Mouse (Mus musculus): ENCODE measurements around the gene Tspyl2. TPM values are rescaled to one million over a fixed set of nuclear protein-coding genes. Genes with fewer than 3 reads are reported as not detected.
"Not testable (repeated sequence)": the region's sequence is repeated elsewhere in the genome, so short reads cannot be mapped to it uniquely, and the experiment has no call there.

The Tspyl2 gene
- polyA plus RNA-seq (2012; ENCODE audit: insufficient read depth, insufficient read length, missing spikeins) = 7.0 and 7.7 TPM in 2 replicates

GRCm38 (mm10) chrX:152342358-152342901 lies at the start of gene Tspyl2:
Gene Tspyl2, minus strand, starts transcription at chrX:152342425.
- Histone ChIP-seq H3K4me1 (ENCODE audit: control insufficient read depth, insufficient read depth, insufficient read length, low read length) (peaks cover 2% of the 10 kb centered on the region; the same call in 1 of the 2 replicates), H3K4me3 (ENCODE audit: insufficient read depth, low read depth, low read length) (peak within 1 kb of the TSS; percentile 62), H3K27ac (replicated peaks; ENCODE audit: low read depth, low read length) (peak within 1 kb of the TSS; percentile 59)

DNA sequence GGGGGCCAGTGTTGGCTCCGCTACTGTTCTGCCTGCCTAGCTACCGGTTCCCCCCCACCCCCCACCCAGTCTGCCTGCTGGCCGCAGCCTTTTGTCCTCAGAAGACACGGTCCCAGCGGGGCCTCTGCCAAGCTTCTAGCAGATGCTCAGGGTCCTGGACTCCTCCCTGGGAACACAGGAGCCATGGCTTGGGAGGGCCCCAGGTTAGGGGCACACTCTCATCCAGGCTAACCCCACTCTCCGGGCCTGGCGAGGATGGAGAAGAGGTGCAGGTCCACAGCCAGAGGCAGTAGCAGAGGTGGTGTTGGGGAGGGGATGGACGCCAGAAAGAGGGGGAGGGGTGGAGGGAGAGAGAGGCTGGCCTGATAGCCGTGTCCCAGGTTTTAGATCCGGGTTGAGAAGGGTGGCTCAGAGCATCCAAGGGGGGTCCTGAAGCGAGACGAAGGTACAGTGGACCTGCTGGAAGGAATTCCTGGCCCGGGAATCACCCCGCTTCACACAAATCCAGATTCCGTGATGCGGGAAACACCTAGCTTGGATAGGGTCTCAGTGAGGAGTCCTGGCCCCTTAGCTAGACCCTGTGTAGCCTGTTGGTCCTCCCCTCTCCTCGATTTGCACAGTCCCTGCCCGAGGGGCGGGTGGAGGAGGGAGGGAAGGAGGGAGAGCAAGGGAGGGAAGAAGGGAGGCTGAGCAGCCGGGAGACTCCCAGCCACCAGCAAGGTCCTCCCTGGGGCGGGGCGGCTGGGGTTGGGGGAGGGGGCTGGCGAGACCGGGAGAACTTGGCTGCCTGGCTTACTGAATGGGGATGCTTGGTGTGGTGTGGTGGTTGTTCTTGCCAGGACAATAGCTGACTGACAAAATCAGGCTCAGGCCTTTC lies 26.4 kb upstream of the Tspyl2 start, which contains the start of gene Gpr173:
Gene Gpr173, minus strand, starts transcription at position 308 of the 877 bp plus-strand sequence.
- no peak within 1 kb of the TSS for H3K27ac ChIP-seq (replicated peaks; ENCODE audit: low read depth, low read length)
- no peaks in the 10 kb centered on the region for H3K4me1 ChIP-seq (ENCODE audit: control insufficient read depth, insufficient read depth, insufficient read length, low read length)
- H3K4me3 ChIP-seq (ENCODE audit: insufficient read depth, low read depth, low read length) = peak within 1 kb of the TSS; percentile 46

DNA sequence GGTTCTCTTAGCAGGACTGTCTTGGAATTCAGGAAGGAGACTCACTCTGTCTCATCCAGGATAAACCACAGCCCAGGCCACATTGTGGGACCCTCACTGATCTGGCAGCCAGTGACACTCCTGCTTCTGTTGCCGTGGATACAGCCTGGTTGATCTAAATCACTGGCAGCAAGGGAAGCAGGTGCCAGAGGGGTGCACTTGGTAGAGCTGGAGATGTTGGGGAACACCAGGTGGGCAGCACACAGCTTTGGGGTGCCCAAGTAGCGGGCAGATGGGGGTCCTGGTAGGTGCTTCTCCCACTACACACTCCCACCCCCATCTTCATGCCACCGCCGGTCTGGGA lies 25.8 kb upstream of the Tspyl2 start:
- H3K27ac ChIP-seq (replicated peaks; ENCODE audit: low read depth, low read length) = no peak overlapping the region
- H3K4me1 ChIP-seq (ENCODE audit: control insufficient read depth, insufficient read depth, insufficient read length, low read length) = no peaks in the 10 kb centered on the region
- H3K4me3 ChIP-seq (ENCODE audit: insufficient read depth, low read depth, low read length) = peak overlapping the region; percentile 46; the same call in 1 of the 2 replicates

GRCm38 (mm10) chrX:152366418-152366817 lies 24.2 kb upstream of the Tspyl2 start:
- Histone ChIP-seq H3K4me3 (ENCODE audit: insufficient read depth, low read depth, low read length) (no peak overlapping the region), H3K27ac (replicated peaks; ENCODE audit: low read depth, low read length) (no peak overlapping the region), H3K4me1 (ENCODE audit: control insufficient read depth, insufficient read depth, insufficient read length, low read length) (no peaks in the 10 kb centered on the region)

DNA sequence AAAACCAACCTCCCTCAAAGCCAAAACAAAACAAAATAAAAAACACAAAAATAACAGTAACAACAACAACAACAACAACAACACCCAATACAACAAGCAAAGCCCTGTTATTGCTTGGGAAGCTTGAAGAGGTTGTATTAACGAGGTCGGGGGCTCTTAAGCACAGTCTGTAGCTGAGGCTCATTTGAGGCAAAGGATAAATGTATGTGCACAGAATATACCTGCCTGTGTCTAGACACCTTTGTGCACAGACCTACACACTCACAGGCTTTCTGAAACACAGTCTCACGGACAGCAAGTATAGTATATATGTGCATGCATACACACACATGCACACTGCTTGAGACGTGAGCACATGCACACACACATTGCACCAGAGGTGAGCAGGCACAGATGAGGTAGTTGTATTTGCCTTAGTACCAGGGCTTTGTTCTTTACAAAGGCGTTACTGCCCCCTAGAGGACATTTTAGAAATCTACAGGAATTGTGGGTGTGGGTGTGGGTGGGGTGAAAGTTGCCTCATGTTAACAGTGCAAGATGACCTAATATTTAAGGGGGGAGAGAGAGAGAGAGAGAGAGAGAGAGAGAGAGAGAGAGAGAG lies 10.4 kb upstream of the Tspyl2 start:
- Histone ChIP-seq H3K27ac (replicated peaks; ENCODE audit: low read depth, low read length) (no peak overlapping the region), H3K4me3 (ENCODE audit: insufficient read depth, low read depth, low read length) (no peak overlapping the region), H3K4me1 (ENCODE audit: control insufficient read depth, insufficient read depth, insufficient read length, low read length) (no peaks in the 10 kb centered on the region)

DNA sequence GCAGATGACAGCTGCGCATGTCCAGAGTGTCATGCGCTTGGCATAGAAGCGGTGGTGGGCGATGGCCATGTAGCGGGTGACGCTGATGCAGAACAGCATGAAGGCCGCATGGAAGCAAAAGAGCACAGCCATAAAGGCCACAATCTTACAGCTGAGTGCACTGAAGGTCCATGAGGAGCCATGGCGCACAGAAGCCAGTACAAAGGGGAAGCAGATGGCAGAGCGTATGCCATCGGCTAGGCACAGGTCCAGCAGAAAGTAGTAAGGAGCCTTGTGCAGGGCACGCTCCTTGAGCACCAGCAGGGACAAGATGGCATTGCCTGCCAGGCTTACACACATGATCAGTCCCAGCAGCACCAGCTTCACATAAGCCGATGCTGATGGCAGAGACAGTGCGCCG lies 4.8 kb upstream of the Tspyl2 start:
- no peak overlapping the region for H3K27ac ChIP-seq (replicated peaks; ENCODE audit: low read depth, low read length)
- peaks cover 2% of the 10 kb centered on the region; the same call in 1 of the 2 replicates for H3K4me1 ChIP-seq (ENCODE audit: control insufficient read depth, insufficient read depth, insufficient read length, low read length)
- H3K4me3 ChIP-seq (ENCODE audit: insufficient read depth, low read depth, low read length) = no peak overlapping the region

- no peak overlapping the region for H3K4me3 ChIP-seq (ENCODE audit: insufficient read depth, low read depth, low read length)
- no peak overlapping the region for H3K27ac ChIP-seq (replicated peaks; ENCODE audit: low read depth, low read length)
- H3K4me1 ChIP-seq (ENCODE audit: control insufficient read depth, insufficient read depth, insufficient read length, low read length) = peaks cover 2% of the 10 kb centered on the region; the same call in 1 of the 2 replicates
Observed at GRCm38 (mm10) chrX:152346587-152346986, 4.4 kb upstream of the Tspyl2 start.

DNA sequence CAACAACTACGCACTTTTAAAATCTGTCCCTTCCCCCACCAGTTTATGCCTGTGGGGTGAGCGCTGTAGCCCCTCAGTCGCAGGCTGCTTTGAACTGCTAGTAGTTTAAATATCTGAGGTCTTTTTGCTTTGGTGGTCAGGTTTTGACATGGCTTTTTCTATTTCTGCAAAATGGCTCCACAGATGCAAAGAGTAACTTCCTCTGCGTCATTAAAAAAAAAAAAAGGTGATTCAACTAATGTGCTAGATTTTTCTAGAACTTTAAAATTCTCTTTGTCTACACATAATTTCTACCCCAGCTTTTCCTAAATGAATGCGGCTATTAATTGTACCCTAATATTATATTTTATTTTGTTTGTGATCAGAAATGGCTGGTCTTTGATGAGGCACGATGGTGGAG lies 678 bp upstream of the Tspyl2 start:
- peak overlapping the region; percentile 62 for H3K4me3 ChIP-seq (ENCODE audit: insufficient read depth, low read depth, low read length)
- H3K27ac ChIP-seq (replicated peaks; ENCODE audit: low read depth, low read length) = peak overlapping the region; percentile 59
- H3K4me1 ChIP-seq (ENCODE audit: control insufficient read depth, insufficient read depth, insufficient read length, low read length) = peaks cover 2% of the 10 kb centered on the region; the same call in 1 of the 2 replicates

DNA sequence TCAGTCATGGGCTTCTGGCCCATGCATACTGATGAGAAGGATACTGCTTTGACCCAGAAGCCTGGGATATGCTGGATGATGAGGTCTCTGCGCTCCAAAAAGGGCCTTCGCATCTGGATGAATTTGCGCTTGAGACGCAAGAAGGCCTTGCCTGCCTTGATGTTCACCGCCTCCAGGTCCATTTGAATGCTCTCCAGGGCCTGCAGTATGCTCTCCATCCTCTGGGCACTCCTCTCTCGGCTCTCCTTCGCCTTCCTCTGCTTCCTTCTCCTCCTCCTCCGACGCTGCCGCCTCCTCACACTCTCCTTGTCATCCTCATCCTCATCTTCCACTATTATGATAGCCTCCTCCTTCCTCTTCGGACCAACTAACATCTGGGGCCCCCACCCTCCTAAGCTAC lies 729 bp downstream of the Tspyl2 start:
- Histone ChIP-seq H3K4me1 (ENCODE audit: control insufficient read depth, insufficient read depth, insufficient read length, low read length) (peaks cover 2% of the 10 kb centered on the region; the same call in 1 of the 2 replicates), H3K27ac (replicated peaks; ENCODE audit: low read depth, low read length) (0 out of 2 replicates have a peak overlapping the region, but pooled peaks have one; percentile 26), H3K4me3 (ENCODE audit: insufficient read depth, low read depth, low read length) (peak overlapping the region; percentile 62)

GRCm38 (mm10) chrX:152336546-152337332 lies 5.5 kb downstream of the Tspyl2 start:
- H3K4me3 ChIP-seq (ENCODE audit: insufficient read depth, low read depth, low read length) = peak overlapping the region; percentile 48
- no peaks in the 10 kb centered on the region for H3K4me1 ChIP-seq (ENCODE audit: control insufficient read depth, insufficient read depth, insufficient read length, low read length)
- H3K27ac ChIP-seq (replicated peaks; ENCODE audit: low read depth, low read length) = peak overlapping the region; percentile 72

DNA sequence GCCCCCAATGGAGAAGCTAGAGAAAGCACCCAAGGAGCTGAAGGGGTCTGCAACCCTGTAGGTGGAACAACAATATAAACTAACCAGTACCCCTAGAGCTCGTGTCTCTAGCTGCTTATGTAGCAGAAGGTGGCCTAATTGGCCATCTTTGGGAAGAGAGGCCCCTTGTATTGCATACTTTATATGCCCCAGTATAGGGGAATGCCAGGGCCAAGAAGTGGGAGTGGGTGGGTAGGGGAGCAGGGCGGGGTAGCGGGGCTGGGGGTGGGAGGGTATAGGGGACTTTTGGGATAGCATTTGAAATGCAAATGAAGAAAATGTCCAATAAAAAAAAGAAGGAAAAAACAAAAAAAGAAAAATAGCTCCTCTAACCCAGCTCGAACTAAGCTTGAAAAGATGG lies 6.1 kb downstream of the Tspyl2 start:
- not testable (repeated sequence) for H3K27ac ChIP-seq (replicated peaks; ENCODE audit: low read depth, low read length); H3K4me1 ChIP-seq (ENCODE audit: control insufficient read depth, insufficient read depth, insufficient read length, low read length)
- peak overlapping the region; percentile 48; the same call in 1 of the 2 replicates for H3K4me3 ChIP-seq (ENCODE audit: insufficient read depth, low read depth, low read length)

DNA sequence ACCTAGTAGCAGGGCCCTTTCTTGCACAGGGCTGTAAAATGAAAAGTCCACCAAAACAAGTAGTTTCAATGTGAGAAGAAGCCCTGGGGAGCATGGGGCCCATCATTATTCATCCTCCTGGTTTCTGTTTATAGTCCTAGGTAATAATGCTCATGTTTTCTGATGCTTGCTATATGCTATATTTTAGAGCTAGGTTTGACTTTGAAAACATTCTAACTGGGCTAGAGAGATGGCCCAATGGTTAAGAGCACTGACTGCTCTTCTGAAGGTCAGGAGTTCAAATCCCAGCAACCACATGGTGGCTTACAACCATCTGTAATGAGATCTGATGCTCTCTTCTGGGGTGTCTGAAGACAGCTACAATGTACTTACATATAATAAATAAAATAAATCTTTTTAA lies 12.8 kb downstream of the Tspyl2 start:
- H3K4me1 ChIP-seq (ENCODE audit: control insufficient read depth, insufficient read depth, insufficient read length, low read length); H3K4me3 ChIP-seq (ENCODE audit: insufficient read depth, low read depth, low read length): not testable (repeated sequence)

GRCm38 (mm10) chrX:152327689-152328052 lies 14.6 kb downstream of the Tspyl2 start:
- no peak overlapping the region for H3K27ac ChIP-seq (replicated peaks; ENCODE audit: low read depth, low read length)
- H3K4me3 ChIP-seq (ENCODE audit: insufficient read depth, low read depth, low read length) = peak overlapping the region; percentile 74
- no peaks in the 10 kb centered on the region for H3K4me1 ChIP-seq (ENCODE audit: control insufficient read depth, insufficient read depth, insufficient read length, low read length)

More for the DNA sequence above, 12.8 kb downstream of the Tspyl2 start:
- not testable (repeated sequence) for H3K27ac ChIP-seq (replicated peaks; ENCODE audit: low read depth, low read length)

DNA sequence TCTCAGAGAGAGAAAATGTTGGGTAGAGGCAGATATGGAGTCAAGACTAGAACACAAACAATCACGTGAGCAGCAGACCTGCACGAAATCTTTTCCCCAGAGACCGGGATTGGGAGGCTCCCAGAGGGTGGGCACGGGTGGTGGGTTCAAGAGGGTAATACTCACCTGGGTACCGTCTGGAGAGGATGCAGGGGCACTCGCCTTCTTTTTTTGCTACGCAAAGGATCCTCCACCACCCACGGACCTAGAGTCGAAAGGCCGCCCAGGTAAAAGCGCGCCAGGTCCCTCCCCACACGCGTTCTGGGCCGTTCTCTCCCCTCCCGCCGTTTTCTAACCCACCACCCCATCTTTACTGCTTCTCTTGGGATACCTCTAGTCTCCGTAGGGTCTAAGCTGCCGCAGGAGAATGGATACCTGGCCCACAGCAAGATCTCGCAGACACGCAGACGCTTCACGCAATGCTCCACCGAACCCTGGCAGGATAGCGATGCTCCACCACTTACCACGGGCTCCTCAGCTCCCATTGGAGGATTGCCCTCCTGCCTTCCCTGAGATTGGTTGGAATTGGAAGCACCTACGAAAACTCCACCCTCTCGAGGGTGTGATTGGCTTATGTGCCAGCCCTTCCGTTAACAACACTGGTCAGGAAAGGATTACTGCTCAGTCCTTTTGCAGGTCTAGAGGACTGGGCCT lies 15.1 kb downstream of the Tspyl2 start, which contains the start of gene Kantr:
Gene Kantr, minus strand, starts transcription at position 500 of the 693 bp plus-strand sequence.
- H3K4me1 ChIP-seq (ENCODE audit: control insufficient read depth, insufficient read depth, insufficient read length, low read length) = no peaks in the 10 kb centered on the region
- H3K27ac ChIP-seq (replicated peaks; ENCODE audit: low read depth, low read length) = no peak within 1 kb of the TSS
- peak within 1 kb of the TSS; percentile 74 for H3K4me3 ChIP-seq (ENCODE audit: insufficient read depth, low read depth, low read length)

All from brown adipose tissue, adult 24 weeks (tissue).